Mouse (Mus musculus): ENCODE results near the gene Tlr8. TPM values are rescaled to one million over a fixed set of nuclear protein-coding genes. Genes with fewer than 3 reads are reported as not detected.
"Not testable (repeated sequence)": the region's sequence is repeated elsewhere in the genome, so short reads cannot be mapped to it uniquely, and the experiment has no call there.

Tlr8 gene
- total RNA-seq (2021), result under 1 TPM; 0.12 to 0.16 TPM

- intact Hi-C loops (cut with DNase I), result no loop called here
- DNase-seq (ENCODE audit: low spot score in 2 of 2), result no peak
Observed at GRCm38 (mm10) chrX:167264086-167264485, at the start of gene Tlr8. Gene Tlr8 (minus strand): TSS chrX:167264329.

- intact Hi-C loops (cut with DNase I); DNase-seq (ENCODE audit: low spot score in 2 of 2): not testable (repeated sequence)
Observed at GRCm38 (mm10) chrX:167302061-167302460, 37.9 kb upstream of the Tlr8 start.

- peak; percentile 48 to 49 for DNase-seq (ENCODE audit: low spot score in 2 of 2)
- intact Hi-C loops (cut with DNase I), result loop anchor here (5.0 kb wide), 1 partner anchor 75 kb away; no protein-coding TSS in a partner anchor
Observed at GRCm38 (mm10) chrX:167276953-167277352, 12.8 kb upstream of the Tlr8 start.

GRCm38 (mm10) chrX:167276551-167276950 is 12.4 kb upstream of the Tlr8 start:
- DNase-seq (ENCODE audit: low spot score in 2 of 2), result no peak
- intact Hi-C loops (cut with DNase I), result loop anchor here (5.0 kb wide), 1 partner anchor 76 kb away; no protein-coding TSS in a partner anchor

GRCm38 (mm10) chrX:167263530-167263929 is 599 bp downstream of the Tlr8 start:
- DNase-seq (ENCODE audit: low spot score in 2 of 2), result no peak
- intact Hi-C loops (cut with DNase I), result no loop called here

GRCm38 (mm10) chrX:167241736-167242135 is 22.4 kb downstream of the Tlr8 start:
- DNase-seq (ENCODE audit: low spot score in 2 of 2), result no peak
- intact Hi-C loops (cut with DNase I), result no loop called here

- no peak for DNase-seq (ENCODE audit: low spot score in 2 of 2)
- intact Hi-C loops (cut with DNase I), result no loop called here
Observed at GRCm38 (mm10) chrX:167239293-167239921, 24.7 kb downstream of the Tlr8 start.

- peak; percentile 47 to 58 for DNase-seq (ENCODE audit: low spot score in 2 of 2)
- intact Hi-C loops (cut with DNase I), result loop anchor here (1.0 to 5.0 kb wide), 2 partner anchors 572 to 1066 kb away; no protein-coding TSS in a partner anchor
Observed at GRCm38 (mm10) chrX:167233104-167233687, 30.9 kb downstream of the Tlr8 start.

- no peak for DNase-seq (ENCODE audit: low spot score in 2 of 2)
- intact Hi-C loops (cut with DNase I), result loop anchor here (5.0 kb wide), 1 partner anchor 1064 kb away; no protein-coding TSS in a partner anchor
Observed at GRCm38 (mm10) chrX:167231150-167231549, 33.0 kb downstream of the Tlr8 start.

GRCm38 (mm10) chrX:167229819-167230218 is 34.3 kb downstream of the Tlr8 start:
- intact Hi-C loops (cut with DNase I), result loop anchor here (5.0 kb wide), 1 partner anchor 1063 kb away; no protein-coding TSS in a partner anchor
- DNase-seq (ENCODE audit: low spot score in 2 of 2), result no peak

GRCm38 (mm10) chrX:167229206-167229605 is 34.9 kb downstream of the Tlr8 start:
- no peak for DNase-seq (ENCODE audit: low spot score in 2 of 2)
- intact Hi-C loops (cut with DNase I), result no loop called here

GRCm38 (mm10) chrX:167227756-167228155 is 36.4 kb downstream of the Tlr8 start:
- intact Hi-C loops (cut with DNase I), result no loop called here

GRCm38 (mm10) chrX:167227138-167227537 is 37.0 kb downstream of the Tlr8 start:
- intact Hi-C loops (cut with DNase I), result no loop called here
- DNase-seq (ENCODE audit: low spot score in 2 of 2), result no peak

More at GRCm38 (mm10) chrX:167227756-167228155, 36.4 kb downstream of the Tlr8 start:
- DNase-seq (ENCODE audit: low spot score in 2 of 2), result no peak

GRCm38 (mm10) chrX:167226570-167226969 is 37.6 kb downstream of the Tlr8 start:
- no peak for DNase-seq (ENCODE audit: low spot score in 2 of 2)
- intact Hi-C loops (cut with DNase I), result no loop called here

- intact Hi-C loops (cut with DNase I), result no loop called here
- no peak for DNase-seq (ENCODE audit: low spot score in 2 of 2)
Observed at GRCm38 (mm10) chrX:167212707-167213106, 51.4 kb downstream of the Tlr8 start.

GRCm38 (mm10) chrX:167211871-167212555 is 52.1 kb downstream of the Tlr8 start:
- intact Hi-C loops (cut with DNase I), result no loop called here

GRCm38 (mm10) chrX:167210319-167210728 is 53.8 kb downstream of the Tlr8 start:
- intact Hi-C loops (cut with DNase I), result no loop called here
- no peak for DNase-seq (ENCODE audit: low spot score in 2 of 2)

More at GRCm38 (mm10) chrX:167211871-167212555, 52.1 kb downstream of the Tlr8 start:
- no peak for DNase-seq (ENCODE audit: low spot score in 2 of 2)

GRCm38 (mm10) chrX:167209828-167210227 is 54.3 kb downstream of the Tlr8 start:
- DNase-seq (ENCODE audit: low spot score in 2 of 2), result no peak
- intact Hi-C loops (cut with DNase I), result loop anchor here (5.0 to 10.0 kb wide), 4 partner anchors 103 to 548 kb away; no protein-coding TSS in a partner anchor

GRCm38 (mm10) chrX:167208978-167209754 is 55.0 kb downstream of the Tlr8 start, which contains the start of gene Tmsb4x:
Gene Tmsb4x (minus strand): TSS chrX:167209315.
- intact Hi-C loops (cut with DNase I), result loop anchor here (5.0 to 10.0 kb wide), 4 partner anchors 102 to 547 kb away; no protein-coding TSS in a partner anchor
- DNase-seq (ENCODE audit: low spot score in 2 of 2), result peak; percentile 77 to 79

All from left cerebral cortex, postnatal 36 days (tissue).